Mouse (Mus musculus) midbrain, embryonic 16.5 days (tissue): ENCODE results near the gene Tmem86a. TPM values are rescaled to one million over a fixed set of nuclear protein-coding genes. Genes with fewer than 3 reads are reported as not detected.

Source experiments
- ATAC-seq: fragments of 200-750 bp; cut with Nextera tagmentation; 2 replicates; pipeline ENCODE4 v1.8.0; 2017; ENCODE audit warnings: moderate TSS enrichment
- H3K27ac ChIP-seq: fragments of 300-500 bp; sonication (generic); 2 replicates; pipeline ENCODE4 v1.5.1; 2014; ENCODE audit warnings: mild to moderate bottlenecking, low read length, mixed read lengths
- H3K27me3 ChIP-seq: fragments of 300-500 bp; sonication (generic); 2 replicates; pipeline ENCODE4 v1.6.1; 2014; ENCODE audit warnings: low read depth, low read length, mixed read lengths; ENCODE audit not compliant: control insufficient read depth, insufficient read depth
- H3K36me3 ChIP-seq: fragments of 300-500 bp; sonication (generic); 2 replicates; pipeline ENCODE4 v1.6.1; 2014; ENCODE audit warnings: mild to moderate bottlenecking, low read length, moderate library complexity, mixed read lengths; ENCODE audit not compliant: control insufficient read depth, insufficient read depth
- H3K4me1 ChIP-seq: fragments of 300-500 bp; sonication (generic); 2 replicates; pipeline ENCODE4 v1.6.1; 2014; ENCODE audit warnings: mild to moderate bottlenecking, low read length, mixed read lengths; ENCODE audit not compliant: control insufficient read depth, insufficient read depth
- H3K4me2 ChIP-seq: fragments of 300-500 bp; sonication (generic); 2 replicates; pipeline ENCODE4 v1.6.1; 2014; ENCODE audit warnings: mild to moderate bottlenecking, low read length, mixed read lengths
- H3K4me3 ChIP-seq: fragments of 300-500 bp; sonication (generic); 2 replicates; pipeline ENCODE4 v1.5.1; 2014; ENCODE audit warnings: low read depth, mild to moderate bottlenecking, low read length, moderate library complexity, mixed read lengths
- H3K9ac ChIP-seq: fragments of 300-500 bp; sonication (generic); 2 replicates; pipeline ENCODE4 v1.6.1; 2014; ENCODE audit warnings: low read depth, low read length, mixed read lengths
- H3K9me3 ChIP-seq: fragments of 300-500 bp; sonication (generic); replicated peaks from 2 replicates; pipeline ENCODE4 v1.6.1; 2014; ENCODE audit warnings: mild to moderate bottlenecking, low read length, mixed read lengths; ENCODE audit not compliant: control insufficient read depth, poor library complexity, severe bottlenecking
- WGBS: fragments of 180-500 bp; shearing (Covaris S2); extraction: QIAGEN DNeasy Blood & Tissue Kit; methylation state at CpG from one replicate; pipeline ENCODE4 v1.1.7; 2014; 5-methylcytosine and 5-hydroxymethylcytosine counted together
- polyA plus RNA-seq: library from polyadenylated mRNA; unstranded; fragments of >200 nt; fragmentation: Nextera tagmentation; extraction: Ambion mirVana; gene quantifications from 2 replicates; pipeline ENCODE4 v1.2.1, GENCODE M21; 2015

The Tmem86a gene
- polyA plus RNA-seq, 1 experiment from 2014 or later: 24.1 TPM

GRCm38 (mm10) chr7:47013131-47013767, 37.2 kb upstream of the Tmem86a start:
- H3K4me2 ChIP-seq: no peak overlapping the region
- 57% methylated on average over 9 of the region's 9 CpGs for WGBS
- H3K36me3 ChIP-seq: no peaks in the 10 kb centered on the region
- no peaks in the 10 kb centered on the region for H3K27me3 ChIP-seq
- no peak overlapping the region for H3K9ac ChIP-seq
- peaks cover 18% of the 10 kb centered on the region for H3K4me1 ChIP-seq
- no peak overlapping the region for H3K27ac ChIP-seq
- no peak for ATAC-seq
- H3K4me3 ChIP-seq: no peak overlapping the region
- no peaks in the 10 kb centered on the region for H3K9me3 ChIP-seq

- peaks cover 9% of the 10 kb centered on the region for H3K4me1 ChIP-seq
- no peaks in the 10 kb centered on the region for H3K9me3 ChIP-seq
- no peak for ATAC-seq
- H3K36me3 ChIP-seq: no peaks in the 10 kb centered on the region
- no peak overlapping the region for H3K4me3 ChIP-seq
- no peak overlapping the region for H3K27ac ChIP-seq
- no peak overlapping the region for H3K4me2 ChIP-seq
- no peaks in the 10 kb centered on the region for H3K27me3 ChIP-seq
- H3K9ac ChIP-seq: no peak overlapping the region
- WGBS: 52% methylated on average over 10 of the region's 11 CpGs
Observed at GRCm38 (mm10) chr7:47014564-47015389, 35.6 kb upstream of the Tmem86a start.

GRCm38 (mm10) chr7:47015390-47016065, 34.9 kb upstream of the Tmem86a start:
- Histone ChIP-seq H3K4me1 (peaks cover 3% of the 10 kb centered on the region; the same call in 1 of the 2 replicates), H3K9me3 (no peaks in the 10 kb centered on the region), H3K4me3 (peak overlapping the region; percentile 32), H3K27me3 (no peaks in the 10 kb centered on the region), H3K9ac (peak overlapping the region; percentile 57; the same call in 1 of the 2 replicates), H3K27ac (no peak overlapping the region), H3K36me3 (no peaks in the 10 kb centered on the region), H3K4me2 (peak overlapping the region; percentile 64)
- ATAC-seq: peak; percentile 93
- WGBS: 10% methylated on average over 6 of the region's 6 CpGs

- Histone ChIP-seq H3K9ac (no peak overlapping the region), H3K27me3 (no peaks in the 10 kb centered on the region), H3K9me3 (no peaks in the 10 kb centered on the region), H3K4me2 (no peak overlapping the region), H3K36me3 (no peaks in the 10 kb centered on the region), H3K4me3 (no peak overlapping the region), H3K27ac (no peak overlapping the region), H3K4me1 (peaks cover 3% of the 10 kb centered on the region; the same call in 1 of the 2 replicates)
- 79% methylated on average over 3 of the region's 3 CpGs for WGBS
- ATAC-seq: no peak
Observed at GRCm38 (mm10) chr7:47016602-47017001, 33.8 kb upstream of the Tmem86a start.

GRCm38 (mm10) chr7:47017146-47017545, 33.3 kb upstream of the Tmem86a start:
- 73% methylated on average over 7 of the region's 7 CpGs for WGBS
- no peaks in the 10 kb centered on the region for H3K36me3 ChIP-seq
- H3K4me1 ChIP-seq: peaks cover 3% of the 10 kb centered on the region; the same call in 1 of the 2 replicates
- H3K4me3 ChIP-seq: no peak overlapping the region
- H3K27me3 ChIP-seq: no peaks in the 10 kb centered on the region
- H3K9ac ChIP-seq: no peak overlapping the region
- no peak overlapping the region for H3K4me2 ChIP-seq
- H3K9me3 ChIP-seq: no peaks in the 10 kb centered on the region
- ATAC-seq: no peak
- H3K27ac ChIP-seq: no peak overlapping the region

GRCm38 (mm10) chr7:47019641-47020040, 30.8 kb upstream of the Tmem86a start:
- no peaks in the 10 kb centered on the region for H3K27me3 ChIP-seq
- no peaks in the 10 kb centered on the region for H3K9me3 ChIP-seq
- no peak overlapping the region for H3K9ac ChIP-seq
- no peak overlapping the region for H3K4me3 ChIP-seq
- no peak for ATAC-seq
- 59% methylated on average over 5 of the region's 5 CpGs for WGBS
- H3K4me1 ChIP-seq: peaks cover 3% of the 10 kb centered on the region; the same call in 1 of the 2 replicates
- H3K4me2 ChIP-seq: no peak overlapping the region
- no peak overlapping the region for H3K27ac ChIP-seq
- H3K36me3 ChIP-seq: no peaks in the 10 kb centered on the region

GRCm38 (mm10) chr7:47020956-47021355, 29.4 kb upstream of the Tmem86a start:
- H3K9me3 ChIP-seq: no peaks in the 10 kb centered on the region
- H3K4me3 ChIP-seq: no peak overlapping the region
- no peak overlapping the region for H3K4me2 ChIP-seq
- no peak for ATAC-seq
- H3K36me3 ChIP-seq: no peaks in the 10 kb centered on the region
- H3K9ac ChIP-seq: no peak overlapping the region
- no peak overlapping the region for H3K27ac ChIP-seq
- no peaks in the 10 kb centered on the region for H3K4me1 ChIP-seq
- 17% methylated on average over 8 of the region's 8 CpGs for WGBS
- no peaks in the 10 kb centered on the region for H3K27me3 ChIP-seq

- Histone ChIP-seq H3K9me3 (no peaks in the 10 kb centered on the region), H3K9ac (no peak overlapping the region), H3K36me3 (no peaks in the 10 kb centered on the region), H3K27ac (no peak overlapping the region), H3K4me3 (no peak overlapping the region), H3K4me1 (no peaks in the 10 kb centered on the region), H3K27me3 (no peaks in the 10 kb centered on the region), H3K4me2 (no peak overlapping the region)
- ATAC-seq: no peak
- WGBS: 76% methylated on average over 8 of the region's 8 CpGs
Observed at GRCm38 (mm10) chr7:47022482-47022881, 27.9 kb upstream of the Tmem86a start.
